Mouse (Mus musculus) limb, embryonic 15.5 days (tissue): ENCODE data around the gene Gpr4. TPM values are rescaled to one million over a fixed set of nuclear protein-coding genes. Genes with fewer than 3 reads are reported as not detected.

ENCODE experiments used
- ATAC-seq: fragments of 200-750 bp; cut with Nextera tagmentation; 2 replicates; pipeline ENCODE4 v1.8.0; 2017; ENCODE audit warnings: low read depth, moderate TSS enrichment; ENCODE audit not compliant: insufficient number of reproducible peaks, low FRiP score, low TSS enrichment
- H3K27ac ChIP-seq: fragments of 300-500 bp; sonication (generic); 2 replicates; pipeline ENCODE4 v1.5.1; 2015; ENCODE audit warnings: moderate library complexity, mild to moderate bottlenecking, inconsistent platforms
- H3K27me3 ChIP-seq: fragments of 300-500 bp; sonication (generic); 2 replicates; pipeline ENCODE4 v1.6.1; 2015; ENCODE audit warnings: inconsistent platforms
- H3K36me3 ChIP-seq: fragments of 300-500 bp; sonication (generic); 2 replicates; pipeline ENCODE4 v1.6.1; 2015; ENCODE audit warnings: inconsistent platforms
- H3K4me1 ChIP-seq: fragments of 300-500 bp; sonication (generic); 2 replicates; pipeline ENCODE4 v1.6.1; 2015; ENCODE audit warnings: inconsistent platforms
- H3K4me2 ChIP-seq: fragments of 300-500 bp; sonication (generic); 2 replicates; pipeline ENCODE4 v1.6.1; 2015; ENCODE audit warnings: mild to moderate bottlenecking, inconsistent platforms
- H3K4me3 ChIP-seq: fragments of 300-500 bp; sonication (generic); 2 replicates; pipeline ENCODE4 v1.5.1; 2015; ENCODE audit warnings: mild to moderate bottlenecking, inconsistent platforms
- H3K9ac ChIP-seq: fragments of 300-500 bp; sonication (generic); 2 replicates; pipeline ENCODE4 v1.6.1; 2015; ENCODE audit warnings: inconsistent platforms
- H3K9me3 ChIP-seq: fragments of 300-500 bp; sonication (generic); 2 replicates; pipeline ENCODE4 v1.6.1; 2016; ENCODE audit warnings: inconsistent platforms
- WGBS: fragments of 180-500 bp; shearing (Covaris S2); methylation state at CpG from one replicate; pipeline ENCODE4 v1.1.7; 2015; 5-methylcytosine and 5-hydroxymethylcytosine counted together
- polyA plus RNA-seq: library from polyadenylated mRNA; unstranded; fragments of >200 nt; fragmentation: Nextera tagmentation; extraction: Ambion mirVana; gene quantifications from 2 replicates; pipeline ENCODE4 v1.2.1, GENCODE M21; 2015

Gpr4 gene
- polyA plus RNA-seq, 1 experiment from 2014 or later, result 3.0 TPM

DNA sequence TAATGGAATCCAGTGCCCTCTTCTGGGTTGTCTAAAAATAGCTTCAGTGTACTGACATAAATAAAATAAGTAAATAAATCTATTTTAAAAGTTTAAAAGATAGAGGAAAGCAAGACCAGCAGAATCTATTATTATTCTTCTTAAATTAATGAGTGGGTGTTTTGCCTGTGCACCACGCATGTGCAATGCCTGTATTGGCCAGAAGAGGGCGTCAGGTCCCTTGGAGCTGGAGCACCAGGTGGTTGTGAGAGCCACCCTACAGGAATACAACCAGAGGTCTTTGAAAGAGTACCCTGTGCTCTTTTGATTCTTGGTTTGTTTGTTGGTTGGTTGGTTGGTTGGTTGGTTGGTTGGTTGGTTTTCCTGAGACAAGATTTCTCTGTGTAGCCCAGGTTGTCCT, 14.4 kb upstream of the Gpr4 start:
- Histone ChIP-seq H3K4me1 (no peaks in the 10 kb centered on the region), H3K9ac (no peak overlapping the region), H3K4me3 (no peak overlapping the region), H3K36me3 (peaks cover 70% of the 10 kb centered on the region), H3K27ac (no peak overlapping the region), H3K4me2 (no peak overlapping the region), H3K27me3 (no peaks in the 10 kb centered on the region), H3K9me3 (no peaks in the 10 kb centered on the region)
- WGBS, result 24% methylated on average over 2 of the region's 2 CpGs
- no peak for ATAC-seq

DNA sequence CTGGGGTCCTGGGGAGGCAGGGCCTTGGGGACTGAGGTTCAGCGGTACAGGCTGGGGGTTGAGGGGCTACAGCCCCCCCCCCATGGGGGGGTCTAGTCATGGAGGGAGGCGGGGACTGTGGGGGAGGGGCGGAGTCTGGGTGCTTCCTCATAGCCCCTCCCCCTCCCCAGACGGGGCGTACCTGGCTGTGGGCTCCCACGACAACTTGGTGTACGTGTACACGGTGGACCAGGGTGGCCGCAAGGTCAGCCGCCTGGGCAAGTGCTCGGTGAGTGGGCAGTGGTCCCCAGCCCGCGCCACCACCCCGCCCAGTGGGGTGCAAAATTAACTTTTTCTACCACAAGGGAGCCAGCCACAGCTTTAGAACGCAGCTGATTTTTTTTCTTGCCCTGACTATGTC, 10.7 kb upstream of the Gpr4 start:
- H3K36me3 ChIP-seq, result peaks cover 64% of the 10 kb centered on the region
- no peak overlapping the region for H3K9ac ChIP-seq

DNA sequence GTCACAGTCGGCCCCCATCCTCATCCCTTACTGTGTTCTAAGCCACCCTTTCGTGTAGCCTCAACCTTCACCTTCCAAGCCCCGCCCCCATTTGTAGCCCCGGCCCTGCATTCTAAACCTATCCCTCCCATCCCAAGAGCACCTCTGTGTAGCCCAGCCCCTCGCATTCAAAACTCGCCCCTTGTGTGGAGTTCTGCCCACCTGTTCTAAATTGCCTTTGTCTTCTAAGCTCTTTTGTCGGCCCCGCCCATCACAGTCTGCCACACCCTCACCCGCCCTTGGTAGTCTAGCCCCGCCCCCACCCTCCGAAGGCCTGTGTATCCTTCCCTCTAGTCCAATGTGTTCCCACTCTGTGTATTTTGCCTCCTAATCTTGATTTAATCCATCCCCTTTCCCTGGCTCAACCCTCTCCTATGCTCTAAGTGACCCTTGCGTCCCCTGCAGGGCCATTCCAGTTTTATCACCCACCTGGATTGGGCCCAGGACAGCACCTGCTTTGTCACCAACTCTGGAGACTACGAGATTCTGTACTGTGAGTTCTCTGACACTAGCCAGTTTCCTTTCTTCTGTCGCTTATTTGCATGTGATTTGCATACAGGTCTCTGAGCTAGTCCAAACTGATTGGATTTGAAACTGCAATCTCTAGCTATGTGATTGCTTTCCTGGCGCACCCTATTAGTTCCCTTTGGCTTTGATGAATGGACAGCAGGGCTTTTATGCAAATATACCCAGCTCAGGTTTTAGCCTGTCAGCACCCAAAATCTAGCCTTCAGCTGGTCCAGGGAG, 10.1 kb upstream of the Gpr4 start:
- Histone ChIP-seq H3K4me3 (no peak overlapping the region), H3K27ac (no peak overlapping the region), H3K27me3 (no peaks in the 10 kb centered on the region), H3K9ac (no peak overlapping the region), H3K4me2 (no peak overlapping the region), H3K4me1 (no peaks in the 10 kb centered on the region), H3K36me3 (peaks cover 60% of the 10 kb centered on the region), H3K9me3 (no peaks in the 10 kb centered on the region)
- 59% methylated on average over 15 of the region's 15 CpGs for WGBS
- ATAC-seq, result no peak

More for the DNA sequence above, 10.7 kb upstream of the Gpr4 start:
- Histone ChIP-seq H3K4me3 (no peak overlapping the region), H3K27me3 (no peaks in the 10 kb centered on the region), H3K27ac (no peak overlapping the region), H3K4me1 (no peaks in the 10 kb centered on the region), H3K4me2 (no peak overlapping the region), H3K9me3 (no peaks in the 10 kb centered on the region)
- WGBS, result 68% methylated on average over 15 of the region's 15 CpGs
- peak; percentile 59; the same call in 1 of the 2 replicates for ATAC-seq

DNA sequence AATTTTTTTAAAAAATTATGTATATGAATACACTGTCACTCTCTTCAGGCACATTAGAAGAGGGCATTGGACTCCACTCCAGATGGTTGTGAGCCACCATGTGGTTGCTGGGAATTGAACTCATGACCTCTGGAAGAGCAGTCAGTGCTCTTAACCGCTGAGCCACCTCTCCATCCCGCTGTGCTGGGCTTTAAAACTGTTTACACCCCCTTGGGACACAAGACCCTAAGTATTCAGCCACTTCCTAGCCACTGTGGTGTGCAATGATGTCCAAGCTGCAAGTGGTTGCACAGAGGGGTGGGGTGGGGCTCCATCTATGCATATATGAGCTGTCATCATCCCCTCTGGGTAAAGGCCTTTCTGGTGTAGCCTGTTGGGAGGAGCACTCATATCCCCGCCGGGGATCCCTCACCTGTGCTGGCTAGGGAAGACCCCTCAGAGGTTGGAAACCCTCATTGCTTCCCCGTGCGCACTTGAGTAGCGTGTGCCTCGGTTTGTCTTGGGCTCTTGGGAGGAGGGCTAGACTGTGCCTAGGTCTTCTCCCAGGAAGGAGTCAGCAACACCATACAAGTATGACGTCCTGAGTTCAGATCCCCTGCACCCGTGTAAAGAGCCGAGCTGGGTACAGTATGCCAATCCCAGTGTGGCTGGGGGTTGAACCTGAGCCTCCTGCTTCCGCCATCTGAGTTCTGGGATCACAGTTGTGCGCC, 4.0 kb upstream of the Gpr4 start:
- no peak for ATAC-seq
- 83% methylated on average over 13 of the region's 13 CpGs for WGBS

DNA sequence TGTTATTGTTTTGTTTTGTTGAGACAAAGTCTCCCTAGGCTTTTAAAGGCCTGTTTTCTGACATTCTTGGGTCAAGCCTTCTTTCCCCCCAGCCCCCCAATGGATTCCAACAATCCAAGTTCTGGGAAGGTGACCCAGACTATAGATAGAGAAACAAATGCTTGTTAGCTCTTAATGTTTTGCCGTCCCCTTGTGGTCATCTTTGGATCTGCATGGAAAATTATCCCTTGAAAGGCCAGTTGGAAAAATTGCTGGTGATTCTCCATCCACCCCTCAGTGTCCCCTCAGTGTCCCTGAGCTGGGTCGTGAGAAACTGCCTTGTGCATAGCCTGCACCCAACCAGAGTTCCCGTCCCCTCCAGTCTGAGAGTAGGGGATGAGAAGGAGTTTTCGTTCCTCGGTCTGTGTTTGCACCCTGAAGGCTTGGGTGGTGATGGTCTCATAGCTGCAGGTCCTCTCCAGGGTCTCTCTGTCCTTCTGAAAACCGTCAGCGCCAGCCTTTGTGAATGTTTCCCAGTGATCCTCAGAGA, 3.3 kb upstream of the Gpr4 start:
- no peak for ATAC-seq
- Histone ChIP-seq H3K4me3 (no peak overlapping the region), H3K4me2 (no peak overlapping the region), H3K4me1 (peaks cover 14% of the 10 kb centered on the region), H3K27me3 (no peaks in the 10 kb centered on the region), H3K9ac (no peak overlapping the region), H3K9me3 (no peaks in the 10 kb centered on the region), H3K36me3 (peaks cover 20% of the 10 kb centered on the region), H3K27ac (no peak overlapping the region)
- 44% methylated on average over 7 of the region's 7 CpGs for WGBS

More for the DNA sequence above, 4.0 kb upstream of the Gpr4 start:
- H3K27me3 ChIP-seq, result no peaks in the 10 kb centered on the region
- no peak overlapping the region for H3K9ac ChIP-seq
- H3K9me3 ChIP-seq, result no peaks in the 10 kb centered on the region
- no peak overlapping the region for H3K4me2 ChIP-seq
- peaks cover 13% of the 10 kb centered on the region for H3K4me1 ChIP-seq
- no peak overlapping the region for H3K27ac ChIP-seq
- H3K4me3 ChIP-seq, result no peak overlapping the region
- peaks cover 25% of the 10 kb centered on the region for H3K36me3 ChIP-seq

DNA sequence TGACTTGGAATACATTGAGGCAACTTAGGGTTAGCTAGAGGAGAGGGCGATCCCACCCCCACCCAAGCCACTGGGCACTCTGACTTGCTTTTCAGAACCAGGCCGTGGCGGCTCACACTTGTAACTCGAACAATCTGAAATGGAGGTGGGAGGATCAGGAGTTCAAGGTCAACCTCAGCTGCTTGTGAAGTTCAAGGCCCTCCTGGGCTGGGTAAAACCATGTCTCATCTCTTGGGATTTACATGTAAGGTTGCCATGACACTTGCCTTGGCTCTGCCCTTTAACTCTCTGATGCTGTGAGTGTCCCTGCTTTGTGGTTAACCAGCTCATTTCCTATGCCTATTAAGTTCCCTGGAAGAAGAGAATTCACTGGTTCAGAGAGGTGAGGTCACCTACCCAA, 2.8 kb upstream of the Gpr4 start:
- Histone ChIP-seq H3K9ac (no peak overlapping the region), H3K27ac (no peak overlapping the region), H3K4me2 (no peak overlapping the region), H3K4me3 (no peak overlapping the region), H3K9me3 (no peaks in the 10 kb centered on the region), H3K4me1 (peaks cover 18% of the 10 kb centered on the region), H3K36me3 (peaks cover 15% of the 10 kb centered on the region), H3K27me3 (no peaks in the 10 kb centered on the region)
- no peak for ATAC-seq
- 78% methylated on average over 4 of the region's 4 CpGs for WGBS

DNA sequence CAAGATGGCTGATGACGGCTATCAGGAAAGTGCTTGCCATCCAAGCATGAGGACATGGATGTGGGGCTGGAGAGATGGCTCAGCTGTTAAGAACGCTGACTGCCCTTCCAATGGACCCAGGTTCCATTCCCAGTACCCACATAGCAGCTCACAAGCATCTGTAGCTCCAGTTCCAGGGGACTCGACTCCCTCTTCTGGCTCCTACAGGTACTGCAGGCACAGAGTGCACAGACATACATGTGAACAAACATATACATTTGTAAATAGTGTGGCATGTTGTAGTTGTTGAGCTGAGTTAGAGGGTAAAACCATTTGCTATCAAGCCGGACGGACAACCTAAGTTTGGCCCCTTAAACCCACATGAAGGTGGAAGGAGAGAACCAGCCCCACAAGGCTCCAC, 2.3 kb upstream of the Gpr4 start:
- H3K4me2 ChIP-seq, result no peak overlapping the region
- H3K4me3 ChIP-seq, result no peak overlapping the region
- H3K27ac ChIP-seq, result no peak overlapping the region
- H3K9me3 ChIP-seq, result no peaks in the 10 kb centered on the region
- H3K27me3 ChIP-seq, result no peaks in the 10 kb centered on the region
- WGBS, result 92% methylated on average over 5 of the region's 5 CpGs
- peaks cover 18% of the 10 kb centered on the region for H3K4me1 ChIP-seq
- no peak overlapping the region for H3K9ac ChIP-seq
- peaks cover 11% of the 10 kb centered on the region for H3K36me3 ChIP-seq
- ATAC-seq, result no peak

DNA sequence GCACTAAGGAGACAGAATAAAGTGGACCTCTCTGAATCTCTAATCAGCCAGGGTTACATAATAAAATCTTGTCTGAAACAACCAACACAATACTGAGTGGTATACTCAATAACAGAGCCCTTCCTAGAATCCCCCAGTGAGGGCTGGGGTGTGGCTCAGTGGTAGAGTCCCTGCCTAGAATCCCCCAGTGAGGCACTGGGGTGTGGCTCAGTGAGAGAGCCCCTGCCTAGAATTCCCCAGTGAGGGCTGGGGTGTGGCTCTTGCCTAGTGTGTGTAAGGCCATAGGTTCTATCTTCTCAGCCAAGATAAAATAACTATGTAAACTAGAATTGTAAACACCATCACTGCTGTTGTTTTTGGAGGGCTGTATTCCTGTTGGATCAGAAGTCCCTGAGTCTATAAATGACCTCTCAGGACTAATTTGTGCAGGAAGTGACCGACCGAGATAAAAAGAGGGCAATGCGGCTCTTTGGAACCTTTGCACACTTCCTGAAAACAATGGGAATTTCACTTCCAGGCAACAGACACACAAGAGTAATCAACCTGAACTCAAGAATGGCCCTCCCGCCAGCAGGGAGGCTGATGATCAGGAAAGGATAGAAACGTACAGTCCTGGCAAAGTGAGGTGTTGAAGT, 1.2 kb upstream of the Gpr4 start:
- no peaks in the 10 kb centered on the region for H3K36me3 ChIP-seq
- H3K4me1 ChIP-seq, result peaks cover 26% of the 10 kb centered on the region

DNA sequence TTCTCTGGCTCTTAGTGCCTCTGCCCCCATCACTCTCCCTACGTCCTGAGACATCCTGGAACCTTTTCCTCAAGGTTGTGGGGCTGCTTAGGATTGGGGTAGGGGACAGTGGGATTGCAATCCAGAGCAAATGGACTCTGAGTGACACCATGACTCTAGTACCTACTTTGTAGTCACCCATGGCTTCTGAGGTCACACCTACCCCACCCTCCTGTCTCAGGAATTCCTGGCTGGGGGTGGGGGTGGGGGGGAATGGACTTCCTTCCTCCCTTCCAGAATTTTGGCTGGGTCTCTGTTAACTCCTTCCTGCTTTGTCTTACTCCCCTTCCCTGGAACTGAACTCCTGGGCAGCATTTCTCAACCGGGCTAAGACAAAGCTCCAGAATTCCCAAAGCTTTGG, 1.0 kb downstream of the Gpr4 start:
- Histone ChIP-seq H3K9ac (no peak overlapping the region), H3K27ac (no peak overlapping the region)

More for the DNA sequence above, 1.2 kb upstream of the Gpr4 start:
- WGBS, result 58% methylated on average over 5 of the region's 5 CpGs
- Histone ChIP-seq H3K4me3 (no peak overlapping the region), H3K27ac (no peak overlapping the region), H3K27me3 (no peaks in the 10 kb centered on the region), H3K9ac (no peak overlapping the region), H3K9me3 (no peaks in the 10 kb centered on the region), H3K4me2 (no peak overlapping the region)
- ATAC-seq, result no peak

DNA sequence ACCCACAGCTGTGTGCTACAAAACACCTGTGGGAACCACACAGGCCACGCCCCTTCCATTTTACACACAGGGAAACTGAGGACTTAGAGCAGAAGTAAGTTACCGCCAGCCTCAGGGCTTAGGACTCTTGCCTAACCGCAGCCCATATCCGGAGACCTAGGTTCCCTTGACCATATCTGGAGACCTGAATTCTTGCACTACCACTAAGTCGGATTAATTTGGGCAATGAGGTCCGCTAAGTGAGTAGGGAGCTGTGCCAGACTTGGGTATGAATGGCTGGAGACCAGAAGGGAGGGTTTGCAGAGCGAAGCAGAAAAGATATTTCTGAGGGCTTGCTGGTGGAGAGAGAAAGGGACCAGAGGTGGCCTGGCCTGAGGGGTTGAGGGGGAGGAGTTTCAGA, 2.0 kb downstream of the Gpr4 start:
- WGBS, result 66% methylated on average over 7 of the region's 7 CpGs
- H3K4me1 ChIP-seq, result peaks cover 39% of the 10 kb centered on the region
- no peak overlapping the region for H3K4me3 ChIP-seq
- no peaks in the 10 kb centered on the region for H3K9me3 ChIP-seq
- no peak overlapping the region for H3K9ac ChIP-seq
- no peaks in the 10 kb centered on the region for H3K27me3 ChIP-seq
- H3K4me2 ChIP-seq, result no peak overlapping the region
- no peak for ATAC-seq
- no peak overlapping the region for H3K27ac ChIP-seq
- no peaks in the 10 kb centered on the region for H3K36me3 ChIP-seq

More for the DNA sequence above, 1.0 kb downstream of the Gpr4 start:
- H3K4me1 ChIP-seq, result peaks cover 38% of the 10 kb centered on the region
- no peak overlapping the region for H3K4me2 ChIP-seq
- no peak for ATAC-seq
- WGBS, result 55% methylated on average over 2 of the region's 2 CpGs
- H3K27me3 ChIP-seq, result no peaks in the 10 kb centered on the region
- peak overlapping the region; percentile 50; the same call in 1 of the 2 replicates for H3K4me3 ChIP-seq
- H3K9me3 ChIP-seq, result no peaks in the 10 kb centered on the region
- H3K36me3 ChIP-seq, result no peaks in the 10 kb centered on the region

DNA sequence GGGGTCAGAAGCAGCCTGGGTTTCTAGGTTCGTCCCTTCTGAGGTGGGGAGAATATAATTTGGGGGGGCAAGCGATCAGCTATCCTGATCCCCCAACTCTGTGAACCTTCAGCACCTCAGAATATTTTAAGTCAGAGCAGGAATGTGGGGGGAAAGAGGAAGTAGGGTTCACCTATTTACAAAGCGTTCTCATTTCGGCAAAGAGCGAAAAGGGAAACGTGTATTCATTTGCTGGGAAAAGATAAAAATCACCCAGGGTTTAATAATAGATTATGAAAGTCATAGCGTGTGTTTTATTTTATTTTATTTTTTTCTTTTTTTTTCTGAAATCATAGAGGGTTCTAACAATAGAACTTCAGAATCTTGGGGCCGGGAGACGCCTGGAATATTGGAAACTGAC, 2.6 kb downstream of the Gpr4 start:
- Histone ChIP-seq H3K4me3 (no peak overlapping the region), H3K4me2 (no peak overlapping the region)
- ATAC-seq, result no peak

DNA sequence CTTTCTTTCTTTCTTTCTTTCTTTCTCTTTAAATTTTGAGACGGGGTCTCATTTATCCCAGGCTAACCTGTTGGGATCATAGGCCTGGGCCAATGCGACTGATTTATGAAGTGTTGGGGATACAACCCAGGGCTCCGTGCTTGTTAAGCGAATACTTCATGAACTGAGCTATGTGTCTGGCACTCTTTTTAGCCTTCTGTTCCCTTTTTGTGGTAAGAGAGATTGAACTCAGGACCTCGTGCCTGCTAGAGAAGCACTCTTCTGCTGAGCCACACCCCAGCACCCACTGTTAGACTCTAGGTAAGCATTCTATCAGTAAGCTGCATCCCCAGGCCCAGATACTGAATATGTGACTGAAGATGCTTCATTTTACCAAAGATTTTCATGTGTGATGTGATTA, 5.2 kb downstream of the Gpr4 start:
- H3K9me3 ChIP-seq, result no peaks in the 10 kb centered on the region
- peaks cover 32% of the 10 kb centered on the region for H3K4me1 ChIP-seq
- ATAC-seq, result no peak
- no peaks in the 10 kb centered on the region for H3K27me3 ChIP-seq
- H3K4me2 ChIP-seq, result no peak overlapping the region
- no peak overlapping the region for H3K27ac ChIP-seq
- peaks cover 6% of the 10 kb centered on the region; the same call in 1 of the 2 replicates for H3K36me3 ChIP-seq
- 13% methylated on average over 5 of the region's 5 CpGs for WGBS
- H3K9ac ChIP-seq, result no peak overlapping the region
- H3K4me3 ChIP-seq, result no peak overlapping the region

More for the DNA sequence above, 2.6 kb downstream of the Gpr4 start:
- Histone ChIP-seq H3K9ac (no peak overlapping the region), H3K27me3 (no peaks in the 10 kb centered on the region), H3K27ac (no peak overlapping the region), H3K4me1 (peaks cover 39% of the 10 kb centered on the region), H3K9me3 (no peaks in the 10 kb centered on the region), H3K36me3 (no peaks in the 10 kb centered on the region)
- WGBS, result 52% methylated on average over 9 of the region's 9 CpGs
